Mouse (Mus musculus) left cerebral cortex, adult 8-10 months (tissue): ENCODE results near the gene Gm45785. TPM values are rescaled to one million over a fixed set of nuclear protein-coding genes. Genes with fewer than 3 reads are reported as not detected.

Experiments used
- DNase-seq, 2 experiments: peaks; one replicate each; pipeline ENCODE4 v3.0.0; 2022; ENCODE audit warnings: low spot score in 2 of 2
- total RNA-seq, 4 experiments: library from RNA; stranded (reverse); gene quantifications; 2 replicates each; pipeline ENCODE4 v1.2.4; 2022

Gm45785 gene
- total RNA-seq, 4 experiments from 2014 or later: 1.0 to 2.9 (median 2.5) TPM

GRCm38 (mm10) chr7:140857550-140858505, 1.7 kb upstream of the Gm45785 start, which contains the start of gene Bet1l:
TSS of gene Bet1l (minus strand) at chr7:140857577.
- no peak for DNase-seq

GRCm38 (mm10) chr7:140856785-140857549, 836 bp upstream of the Gm45785 start, which contains the start of gene Ric8a:
TSS of gene Ric8a (plus strand) at chr7:140856957.
- DNase-seq: peak; percentile 85 to 88

- DNase-seq: no peak
These were observed 950 bp downstream of the Gm45785 start for GRCm38 (mm10) chr7:140855181-140855580.

- no peak for DNase-seq
These were observed 1.6 kb downstream of the Gm45785 start for GRCm38 (mm10) chr7:140854483-140854882.

- no peak for DNase-seq
These were observed 2.7 kb downstream of the Gm45785 start for GRCm38 (mm10) chr7:140853386-140853785.

GRCm38 (mm10) chr7:140851916-140852315, 4.2 kb downstream of the Gm45785 start:
- DNase-seq: no peak

GRCm38 (mm10) chr7:140848591-140848990, 7.5 kb downstream of the Gm45785 start:
- no peak for DNase-seq

- no peak for DNase-seq
These were observed 8.2 kb downstream of the Gm45785 start, which contains the start of gene Odf3 for GRCm38 (mm10) chr7:140847755-140848580. TSS of gene Odf3 (plus strand) at chr7:140847805.

GRCm38 (mm10) chr7:140846676-140847075, 9.5 kb downstream of the Gm45785 start:
- DNase-seq: no peak

GRCm38 (mm10) chr7:140845683-140846082, 10.4 kb downstream of the Gm45785 start:
- DNase-seq: no peak

- peak; percentile 55 to 79 for DNase-seq
These were observed 11.0 kb downstream of the Gm45785 start, which contains the start of gene Scgb1c1 for GRCm38 (mm10) chr7:140844905-140845665. TSS of gene Scgb1c1 (plus strand) at chr7:140845547.

GRCm38 (mm10) chr7:140843806-140844205, 12.3 kb downstream of the Gm45785 start:
- DNase-seq: no peak

- no peak for DNase-seq
These were observed 15.1 kb downstream of the Gm45785 start for GRCm38 (mm10) chr7:140840750-140841735.

GRCm38 (mm10) chr7:140839556-140839955, 16.6 kb downstream of the Gm45785 start:
- no peak for DNase-seq

GRCm38 (mm10) chr7:140836243-140837115, 19.7 kb downstream of the Gm45785 start:
- DNase-seq: peak in 1 of 2 experiments; percentile 72

- no peak for DNase-seq
These were observed 20.4 kb downstream of the Gm45785 start for GRCm38 (mm10) chr7:140835758-140836087.

- no peak for DNase-seq
These were observed 21.0 kb downstream of the Gm45785 start, which contains the start of gene Urah for GRCm38 (mm10) chr7:140834968-140835757. TSS of gene Urah (plus strand) at chr7:140835018.
